Mouse (Mus musculus) G1E (cell line): ENCODE results near the gene Rex1bd. TPM values are rescaled to one million over a fixed set of nuclear protein-coding genes. Genes with fewer than 3 reads are reported as not detected.

Source experiments
- ATAC-seq: 2 replicates; pipeline ENCODE4 v1.8.0; 2016; ENCODE audit warnings: mild to moderate bottlenecking; ENCODE audit not compliant: insufficient number of reproducible peaks, poor library complexity, low FRiP score, severe bottlenecking; ENCODE audit errors: extremely low read depth
- DNase-seq: peaks from one replicate; pipeline ENCODE4 v3.0.0; 2012; ENCODE audit warnings: low spot score
- H3K27me3 ChIP-seq: 2 replicates; pipeline ENCODE4 v1.6.1; 2012; ENCODE audit warnings: mild to moderate bottlenecking, low read length, inconsistent platforms; ENCODE audit not compliant: insufficient read depth
- H3K36me3 ChIP-seq: replicated peaks from 2 replicates; pipeline ENCODE3; 2012; ENCODE audit warnings: mild to moderate bottlenecking, inconsistent platforms
- H3K4me1 ChIP-seq: 2 replicates; pipeline ENCODE4 v1.6.1; 2012; ENCODE audit warnings: low read depth, low read length, inconsistent platforms, mixed read lengths; ENCODE audit not compliant: insufficient read depth
- H3K4me3 ChIP-seq: 2 replicates; pipeline ENCODE4 v1.5.1; 2012; ENCODE audit warnings: low read depth, mild to moderate bottlenecking, inconsistent platforms, low read length, moderate library complexity, mixed read lengths
- H3K9me3 ChIP-seq: replicated peaks from 2 replicates; pipeline ENCODE4 v1.6.1; 2012; ENCODE audit warnings: inconsistent platforms
- CTCF ChIP-seq: IDR thresholded peaks from 2 replicates; pipeline ENCODE4 v1.5.1; 2012; ENCODE audit warnings: low read depth, low read length, inconsistent platforms, mixed read lengths
- GATA1 ChIP-seq: IDR thresholded peaks from 2 replicates; pipeline ENCODE4 v1.6.1; 2012; ENCODE audit warnings: borderline replicate concordance, low read length, inconsistent platforms, mixed read lengths
- GATA2 ChIP-seq: IDR thresholded peaks from 2 replicates; pipeline ENCODE4 v1.6.1; 2012; ENCODE audit warnings: low read depth, low read length, inconsistent platforms, borderline replicate concordance
- POLR2AphosphoS5 ChIP-seq: IDR thresholded peaks from 2 replicates; pipeline ENCODE4 v1.6.1; 2012; ENCODE audit warnings: low read depth, low read length, inconsistent platforms; ENCODE audit not compliant: insufficient replicate concordance
- TAL1 ChIP-seq: conservative IDR thresholded peaks from 2 replicates; pipeline ENCODE4 v1.6.1; 2012; ENCODE audit warnings: low read depth, low read length, inconsistent platforms, mixed read lengths
- polyA plus RNA-seq: library from polyadenylated mRNA; stranded (reverse); fragments of >175 nt; gene quantifications from 2 replicates; pipeline ENCODE4 v1.2.3, GENCODE M21; 2012
- total RNA-seq, 2 experiments: library from RNA; stranded (forward) in 1 of 2; stranded (reverse) in 1 of 2; fragments of 200-1000 nt in 1 of 2; fragments of >200 nt in 1 of 2; fragmentation: Nextera tagmentation in 1 of 2; gene quantifications; 2 replicates each; pipeline ENCODE4 v1.2.3; 2014 to 2017

Gene Rex1bd
- total and polyA plus RNA-seq, 3 experiments, result 44.2 to 187 (median 86.9) TPM

DNA sequence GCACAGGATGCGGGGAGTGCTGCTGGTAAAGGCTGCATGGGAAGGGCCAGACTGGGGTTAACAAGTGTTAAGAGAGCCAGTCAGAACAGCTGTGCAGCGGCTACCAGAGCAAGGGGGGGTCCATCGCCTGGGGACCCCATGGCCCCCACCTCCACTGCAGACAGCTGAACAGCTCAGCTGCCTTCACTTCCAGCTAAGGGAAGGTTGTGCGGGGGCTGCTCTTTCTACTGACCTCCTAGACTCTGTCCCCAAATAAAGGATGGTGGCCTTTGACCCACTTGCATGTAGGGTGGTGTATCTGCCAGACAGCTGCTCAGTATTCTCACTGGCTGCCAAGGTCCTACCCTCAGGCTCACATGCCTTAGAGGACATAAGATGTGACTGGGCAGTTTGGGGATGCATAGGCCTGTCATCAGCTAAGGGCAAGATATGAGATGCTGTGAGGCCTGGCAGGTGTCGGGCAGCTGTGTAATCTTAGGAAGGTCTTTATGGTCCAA lies 39.3 kb downstream of the Rex1bd start:
- no peak for TF ChIP-seq GATA1
- TF ChIP-seq CTCF, result no peak
- TF ChIP-seq TAL1, result no peak
- TF ChIP-seq POLR2AphosphoS5, result no peak
- no peak for TF ChIP-seq GATA2
- H3K4me3 ChIP-seq, result no peak overlapping the region
- ATAC-seq (no peak), DNase-seq (no peak)
- H3K4me1 ChIP-seq, result peaks cover 42% of the 10 kb centered on the region
- no peaks in the 10 kb centered on the region for H3K27me3 ChIP-seq
- no peaks in the 10 kb centered on the region for H3K9me3 ChIP-seq
- peaks cover 98% of the 10 kb centered on the region for H3K36me3 ChIP-seq

GRCm38 (mm10) chr8:70466771-70467170 lies 39.8 kb downstream of the Rex1bd start:
- Histone ChIP-seq H3K36me3 (peaks cover 98% of the 10 kb centered on the region), H3K4me1 (peaks cover 44% of the 10 kb centered on the region), H3K9me3 (no peaks in the 10 kb centered on the region), H3K27me3 (no peaks in the 10 kb centered on the region), H3K4me3 (no peak overlapping the region)
- no peak for ATAC-seq
- no peak for DNase-seq
- TF ChIP-seq CTCF, result no peak
- TF ChIP-seq GATA2, result no peak
- no peak for TF ChIP-seq GATA1
- no peak for TF ChIP-seq POLR2AphosphoS5
- TF ChIP-seq TAL1, result no peak

GRCm38 (mm10) chr8:70466305-70466704 lies 40.2 kb downstream of the Rex1bd start:
- no peak for TF ChIP-seq POLR2AphosphoS5
- no peak for TF ChIP-seq GATA2
- no peak for TF ChIP-seq GATA1
- no peak for TF ChIP-seq CTCF
- no peak for TF ChIP-seq TAL1
- H3K4me3 ChIP-seq, result no peak overlapping the region
- H3K27me3 ChIP-seq, result no peaks in the 10 kb centered on the region
- peaks cover 98% of the 10 kb centered on the region for H3K36me3 ChIP-seq
- H3K4me1 ChIP-seq, result peaks cover 48% of the 10 kb centered on the region
- no peaks in the 10 kb centered on the region for H3K9me3 ChIP-seq
- DNase-seq (no peak), ATAC-seq (no peak)

DNA sequence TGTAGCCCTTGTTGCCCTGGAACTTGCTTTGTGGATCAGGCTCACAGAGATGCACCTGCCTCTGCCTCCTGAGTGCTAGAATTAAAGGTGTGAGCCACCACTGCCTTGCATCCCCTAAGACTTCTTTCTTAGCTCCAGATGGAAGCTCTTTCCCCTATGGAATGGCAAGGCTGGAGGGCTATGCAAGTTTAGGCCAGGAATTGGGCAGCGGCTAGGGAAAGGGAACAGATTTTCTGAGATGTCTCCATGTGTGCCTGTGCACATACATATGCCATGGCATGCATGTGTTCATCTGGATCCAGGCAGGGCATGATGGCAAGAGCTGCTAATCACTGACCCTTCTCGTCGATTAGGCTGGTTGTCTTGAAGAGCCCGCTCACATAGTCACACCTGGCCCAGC lies 40.9 kb downstream of the Rex1bd start:
- peaks cover 99% of the 10 kb centered on the region for H3K36me3 ChIP-seq
- no peaks in the 10 kb centered on the region for H3K9me3 ChIP-seq
- H3K4me1 ChIP-seq, result peaks cover 48% of the 10 kb centered on the region
- no peak for DNase-seq
- no peak for ATAC-seq
- TF ChIP-seq GATA1, result no peak
- TF ChIP-seq GATA2, result no peak
- TF ChIP-seq POLR2AphosphoS5, result no peak
- TF ChIP-seq CTCF, result no peak
- TF ChIP-seq TAL1, result no peak
- H3K27me3 ChIP-seq, result no peaks in the 10 kb centered on the region
- H3K4me3 ChIP-seq, result no peak overlapping the region

DNA sequence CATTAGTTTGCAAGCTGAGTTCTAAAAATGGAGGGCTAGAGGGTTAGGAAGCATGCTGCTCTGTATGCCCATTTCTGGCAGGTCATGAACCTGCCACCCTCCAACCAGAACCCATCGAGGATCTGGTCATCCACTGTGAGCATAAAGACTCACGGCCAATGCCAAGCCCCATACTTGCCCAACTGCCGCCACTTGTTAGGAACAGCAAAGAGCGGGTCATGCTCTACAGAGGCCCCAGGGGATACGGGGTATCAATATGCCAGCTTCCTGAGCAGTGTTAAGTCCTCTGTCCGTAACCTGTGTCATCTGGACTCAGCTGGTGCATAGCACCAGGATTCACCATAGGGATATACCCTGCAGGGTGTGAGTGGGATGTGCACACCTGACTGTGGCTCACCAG lies 42.4 kb downstream of the Rex1bd start:
- no peak for DNase-seq
- no peak for ATAC-seq
- Histone ChIP-seq H3K9me3 (peaks cover 7% of the 10 kb centered on the region), H3K36me3 (peaks cover 98% of the 10 kb centered on the region), H3K4me1 (peaks cover 39% of the 10 kb centered on the region), H3K27me3 (no peaks in the 10 kb centered on the region), H3K4me3 (no peak overlapping the region)
- TF ChIP-seq POLR2AphosphoS5 (no peak), CTCF (no peak), GATA1 (no peak), GATA2 (no peak), TAL1 (no peak)

DNA sequence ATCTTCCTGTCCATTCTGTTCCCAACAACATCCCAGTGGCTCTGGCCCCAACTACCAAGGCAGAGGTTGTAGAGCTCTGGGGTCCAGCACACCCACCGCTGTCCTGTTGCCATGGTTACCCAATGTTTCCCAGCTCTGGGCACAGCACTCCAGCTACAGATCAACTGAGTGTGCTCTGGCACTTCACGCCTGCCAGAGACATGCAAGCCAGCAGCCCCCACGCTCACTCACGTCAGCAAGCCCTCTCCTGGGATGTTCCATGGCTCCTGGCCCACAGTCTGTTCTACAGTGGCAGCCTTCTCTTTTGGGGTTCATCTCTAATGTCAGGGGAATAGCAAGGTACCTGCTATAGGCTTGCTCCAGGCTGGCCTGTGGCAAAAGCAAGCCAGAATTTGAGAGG lies 43.2 kb downstream of the Rex1bd start:
- Histone ChIP-seq H3K9me3 (peaks cover 7% of the 10 kb centered on the region), H3K27me3 (no peaks in the 10 kb centered on the region), H3K4me1 (peaks cover 35% of the 10 kb centered on the region), H3K4me3 (no peak overlapping the region), H3K36me3 (peaks cover 94% of the 10 kb centered on the region)
- ATAC-seq (no peak), DNase-seq (no peak)
- TF ChIP-seq TAL1 (no peak), GATA1 (no peak), GATA2 (no peak), CTCF (no peak), POLR2AphosphoS5 (no peak)

DNA sequence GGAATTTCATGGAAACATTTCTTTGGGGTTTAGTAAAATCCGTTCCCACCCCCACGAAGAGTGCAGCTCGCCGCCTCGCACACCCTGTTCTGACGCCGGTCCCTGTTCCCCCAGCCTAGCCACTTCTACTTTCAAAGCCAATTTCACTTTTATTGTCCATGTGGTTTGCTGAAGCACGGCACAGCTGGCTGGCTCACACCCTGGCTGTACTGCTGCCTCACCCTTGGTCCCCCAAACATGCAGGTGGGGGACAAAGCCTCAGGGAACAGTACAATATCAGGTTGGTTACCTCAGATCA lies 44.1 kb downstream of the Rex1bd start:
- DNase-seq (no peak), ATAC-seq (no peak)
- no peaks in the 10 kb centered on the region for H3K27me3 ChIP-seq
- H3K36me3 ChIP-seq, result peaks cover 94% of the 10 kb centered on the region
- no peak overlapping the region for H3K4me3 ChIP-seq
- H3K4me1 ChIP-seq, result peaks cover 34% of the 10 kb centered on the region
- H3K9me3 ChIP-seq, result peaks cover 7% of the 10 kb centered on the region
- no peak for TF ChIP-seq TAL1
- no peak for TF ChIP-seq GATA2
- no peak for TF ChIP-seq GATA1
- TF ChIP-seq POLR2AphosphoS5, result no peak
- TF ChIP-seq CTCF, result no peak
